Mouse (Mus musculus): Measurements from ENCODE around the gene Nacad.

GRCm38 (mm10) chr11:6605021-6605481 is 802 bp downstream of the Nacad start:
- TF ChIP-seq POLR2A (IDR thresholded peaks at IDR 0.05; ENCODE audit: insufficient read depth, low read length) = no peak
- TF ChIP-seq CTCF (IDR thresholded peaks at IDR 0.05; ENCODE audit: low read depth, low read length) = no peak
